Mouse (Mus musculus) kidney, postnatal 14 days (tissue): ENCODE results near the gene Urb2.
"Not testable (repeated sequence)": the region's sequence is repeated elsewhere in the genome, so short reads cannot be mapped to it uniquely, and the experiment has no call there.

Source experiments
- DNase-seq: peaks from one replicate; pipeline ENCODE4 v3.0.0; 2022; ENCODE audit warnings: mixed read lengths

Gene Urb2

GRCm38 (mm10) chr8:124019782-124020181 is 1.5 kb upstream of the Urb2 start:
- DNase-seq, result peak; percentile 21

GRCm38 (mm10) chr8:124020439-124021236 is 670 bp upstream of the Urb2 start:
- DNase-seq, result no peak

GRCm38 (mm10) chr8:124026265-124026664 is 5.0 kb downstream of the Urb2 start:
- DNase-seq, result not testable (repeated sequence)

DNA sequence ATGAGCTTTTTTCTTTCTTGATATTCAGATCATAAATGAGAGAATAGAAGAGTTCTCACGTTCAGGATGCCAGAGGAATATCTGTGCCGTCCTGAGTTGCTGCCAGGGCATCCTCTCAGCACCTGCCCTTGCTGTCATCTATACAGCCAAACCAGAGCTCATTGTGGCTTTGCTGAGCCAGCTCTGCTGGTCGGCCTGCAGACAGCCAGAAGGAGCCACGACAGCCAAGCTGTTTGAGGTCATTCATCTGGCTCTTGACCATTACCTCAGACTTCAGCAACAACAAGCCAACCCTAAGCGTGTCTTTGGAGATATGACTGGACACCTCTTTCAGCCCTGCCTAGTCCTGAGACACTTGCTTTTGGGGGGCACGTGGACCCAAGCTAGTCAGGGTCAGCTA is 6.5 kb downstream of the Urb2 start:
- DNase-seq, result no peak

GRCm38 (mm10) chr8:124033400-124033799 is 12.1 kb downstream of the Urb2 start:
- DNase-seq, result no peak

DNA sequence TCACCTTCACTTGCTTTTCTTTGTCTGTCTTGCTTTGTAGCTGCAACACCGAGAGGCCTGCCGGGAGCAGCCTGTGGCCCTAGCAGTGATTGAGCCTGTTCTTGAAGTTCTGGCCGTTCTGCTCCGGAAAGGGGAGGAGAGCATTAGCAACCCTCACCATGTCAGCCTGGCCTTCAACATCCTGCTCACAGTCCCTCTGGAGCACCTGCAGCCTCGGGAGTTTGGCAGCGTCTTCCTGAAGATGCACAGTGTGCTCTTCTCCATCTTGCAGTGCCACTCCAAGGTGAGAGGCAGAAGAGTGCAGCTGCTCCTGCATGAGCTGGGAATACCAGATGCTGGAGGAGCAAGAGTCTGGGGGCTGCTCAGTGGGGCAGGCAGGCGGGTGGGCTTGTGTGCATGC is 16.8 kb downstream of the Urb2 start:
- DNase-seq, result no peak

DNA sequence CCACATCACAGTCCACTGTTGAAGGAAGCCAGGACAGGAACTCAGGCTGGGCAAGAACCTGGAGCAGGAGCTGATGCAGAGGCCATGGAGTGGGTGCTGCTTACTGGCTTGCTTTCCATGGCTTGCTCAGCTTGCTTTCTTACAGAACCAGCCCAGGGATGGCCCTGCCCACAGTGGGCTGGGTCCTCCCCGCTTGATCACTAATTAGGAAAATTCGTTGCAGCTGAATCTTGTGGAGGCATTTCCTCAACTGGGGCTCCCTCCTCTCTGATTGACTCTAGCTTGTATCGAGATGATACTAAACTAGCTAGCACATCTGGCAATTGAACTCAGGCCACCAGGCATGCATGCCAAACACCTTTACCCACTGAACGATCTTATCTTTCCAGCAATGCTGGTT is 18.0 kb downstream of the Urb2 start:
- DNase-seq, result no peak

- DNase-seq, result no peak
These were observed 20.9 kb downstream of the Urb2 start for GRCm38 (mm10) chr8:124042201-124042600.

GRCm38 (mm10) chr8:124044421-124044820 is 23.1 kb downstream of the Urb2 start:
- DNase-seq, result no peak

GRCm38 (mm10) chr8:124044931-124045330 is 23.6 kb downstream of the Urb2 start:
- DNase-seq, result no peak

DNA sequence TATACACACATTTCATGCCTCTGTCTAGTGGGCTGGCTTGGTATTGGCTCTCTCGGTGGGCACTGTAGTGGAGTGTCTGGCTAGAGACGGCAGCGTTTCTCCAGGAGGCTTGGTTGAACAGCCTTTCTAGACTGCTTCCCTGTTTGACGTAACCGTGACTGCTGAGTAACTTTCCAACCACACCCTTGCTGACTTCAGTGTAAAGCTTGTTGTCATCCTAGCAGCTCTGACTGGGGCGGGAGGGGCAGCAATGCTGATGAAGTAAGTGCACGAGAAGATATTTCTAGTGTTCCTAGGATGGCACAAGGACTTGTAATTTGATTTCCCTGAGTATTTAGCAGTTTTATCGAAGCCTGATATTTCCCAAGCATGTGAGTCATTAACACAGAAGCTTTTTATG is 24.5 kb downstream of the Urb2 start:
- DNase-seq, result no peak

DNA sequence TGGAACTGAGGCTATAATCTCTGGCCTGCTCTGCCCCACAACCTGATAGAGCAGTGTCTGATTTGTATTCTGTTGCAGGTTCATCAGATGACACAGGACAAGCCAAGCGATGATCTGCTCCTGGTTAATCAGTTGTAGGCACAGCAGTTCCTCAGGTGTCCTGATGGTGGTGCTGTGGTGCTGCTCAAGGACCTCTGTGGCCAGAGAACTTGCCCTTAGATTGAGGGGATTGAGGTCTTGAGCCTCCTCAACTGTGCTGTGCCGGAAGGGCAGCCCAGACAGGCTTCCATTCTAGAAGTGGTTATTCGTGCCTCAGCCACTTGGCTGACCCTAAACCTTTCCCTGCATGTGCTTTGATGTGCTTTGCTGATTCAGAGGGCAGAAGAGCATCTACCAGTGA is 30.8 kb downstream of the Urb2 start:
- peak; percentile 74 for DNase-seq

DNA sequence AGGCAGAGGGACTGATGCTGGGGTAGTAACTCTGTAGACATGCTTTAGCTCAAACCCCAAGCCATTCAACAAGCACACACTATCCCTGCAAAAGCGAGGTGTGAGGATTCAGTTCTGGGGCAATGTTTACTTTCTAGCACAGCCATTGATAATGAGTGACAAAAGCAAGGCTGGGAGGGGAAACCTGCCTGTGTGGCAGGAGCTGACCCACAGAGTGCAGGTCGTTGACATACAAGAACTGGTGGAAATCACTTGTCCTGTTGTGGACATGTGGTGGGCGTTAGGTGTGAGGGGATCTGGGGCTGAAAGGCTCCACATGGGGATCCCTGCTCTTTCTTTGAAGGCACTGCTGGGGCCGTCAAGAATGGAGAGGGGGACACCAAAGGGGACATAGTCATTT is 31.3 kb downstream of the Urb2 start:
- DNase-seq, result no peak

GRCm38 (mm10) chr8:124056832-124057655 is 35.7 kb downstream of the Urb2 start:
- no peak for DNase-seq

GRCm38 (mm10) chr8:124066325-124067058 is 45.2 kb downstream of the Urb2 start:
- peak; percentile 54 for DNase-seq

DNA sequence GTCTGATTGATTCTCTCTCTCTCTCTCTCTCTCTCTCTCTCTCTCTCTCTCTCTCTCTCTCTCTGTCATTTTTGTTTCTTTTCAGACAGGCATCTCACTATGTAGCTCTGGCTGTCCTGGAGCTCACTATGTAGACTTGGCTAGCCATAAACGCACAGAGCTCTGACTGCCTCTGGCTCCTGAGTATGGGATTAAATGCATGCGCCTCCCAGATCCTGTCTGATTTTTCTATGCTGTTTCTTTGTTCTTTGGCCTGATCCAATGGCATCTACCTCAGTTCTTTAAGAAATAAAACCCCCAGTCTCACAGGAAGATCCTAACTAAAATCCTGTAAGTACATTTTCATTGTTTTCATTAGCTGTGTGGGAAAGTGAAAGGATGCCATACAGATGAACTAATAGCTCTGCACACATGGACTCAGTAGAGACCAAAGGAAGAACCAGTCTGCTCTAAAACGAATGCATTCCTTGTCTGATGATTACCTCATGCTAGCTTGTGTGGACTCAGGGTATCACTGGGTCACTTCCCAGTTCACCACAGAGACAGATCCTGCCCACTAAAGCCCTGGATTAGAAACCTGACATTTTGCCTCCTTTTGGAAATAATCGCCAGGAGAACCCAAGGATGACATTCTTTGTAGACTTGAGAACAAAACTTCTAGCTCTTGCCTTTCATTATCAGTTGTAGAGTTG is 45.9 kb downstream of the Urb2 start:
- DNase-seq, result no peak

DNA sequence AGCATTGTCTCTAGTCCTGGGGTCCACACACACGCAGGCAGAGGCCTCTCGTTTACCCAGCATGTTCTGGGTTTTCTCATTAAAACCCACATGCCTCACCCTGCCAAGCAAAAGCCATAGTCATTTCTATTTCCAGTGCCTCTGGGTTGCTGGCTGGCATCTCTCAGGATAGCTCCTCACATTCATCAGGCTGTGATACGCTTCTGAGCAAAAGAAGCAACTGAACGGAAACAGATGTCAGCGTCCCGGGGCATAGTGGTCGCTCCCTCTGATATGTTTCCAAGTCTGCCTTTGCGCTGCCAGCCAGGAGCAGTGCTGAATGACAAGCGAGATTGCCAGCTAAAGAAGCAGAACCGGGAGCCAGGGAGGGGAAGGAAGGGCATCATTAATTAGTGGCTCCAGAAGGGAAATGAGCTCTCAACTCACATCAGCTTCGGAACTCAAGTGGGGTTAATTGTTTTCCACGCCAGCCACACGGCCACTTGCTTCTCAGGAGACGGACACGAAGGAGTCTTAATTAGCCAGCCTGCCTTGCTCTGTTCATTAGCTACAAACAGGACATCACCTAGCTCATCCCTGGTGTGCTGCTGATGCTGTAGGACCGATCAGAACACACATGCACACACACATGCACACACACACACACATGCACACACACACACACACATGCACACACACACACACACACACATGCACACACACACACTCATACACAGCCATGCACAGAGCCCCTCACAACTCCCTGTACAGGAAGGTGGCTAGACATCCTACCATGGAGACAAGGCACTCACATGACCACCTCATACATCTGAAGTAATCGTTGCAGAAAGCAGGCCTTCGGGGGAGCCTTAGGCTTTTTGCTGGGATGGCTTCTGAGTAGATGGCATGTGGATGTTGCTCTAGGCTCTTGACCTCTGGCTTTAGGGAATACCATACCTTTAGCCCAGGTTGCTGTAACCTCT is 49.3 kb downstream of the Urb2 start:
- peak; percentile 46 for DNase-seq

DNA sequence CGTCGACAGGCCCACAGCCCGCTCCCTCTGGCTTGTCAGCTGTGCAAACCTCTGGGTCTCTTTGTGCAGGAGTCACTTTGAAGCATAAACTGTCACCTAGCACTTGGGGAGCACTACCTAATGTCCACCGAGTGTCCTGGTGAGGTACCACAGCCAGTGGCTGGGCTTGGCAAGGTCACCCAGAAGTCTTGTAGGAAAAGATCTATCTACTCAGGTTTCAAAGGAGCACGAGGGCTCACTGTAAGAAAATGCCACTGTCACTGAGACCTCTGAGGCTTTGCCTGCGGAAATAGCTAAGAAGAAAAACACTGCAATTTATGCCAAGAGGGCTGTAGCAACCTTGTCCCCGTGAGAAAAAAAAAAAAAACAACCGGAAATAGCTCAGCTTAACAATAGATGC is 54.7 kb downstream of the Urb2 start:
- no peak for DNase-seq

DNA sequence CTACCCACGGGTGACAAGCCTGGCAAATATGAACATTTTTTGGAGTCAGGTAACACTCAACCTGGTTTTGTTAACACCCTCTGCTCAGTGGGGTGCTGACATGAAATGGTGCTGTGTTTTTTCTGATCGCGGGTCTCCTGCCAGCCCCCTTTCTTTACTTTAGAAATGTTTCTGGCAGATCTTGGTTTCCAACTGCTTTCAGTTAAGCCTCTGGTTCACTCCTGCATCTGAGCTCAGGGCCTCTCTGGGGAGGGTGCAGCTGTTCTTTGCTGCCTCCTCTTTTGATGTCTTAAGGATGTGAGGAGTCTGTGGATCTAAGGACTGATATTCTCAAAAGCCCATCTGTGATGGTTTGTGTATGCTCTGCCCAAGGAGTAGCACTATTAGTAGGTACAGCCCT is 55.1 kb downstream of the Urb2 start:
- no peak for DNase-seq

GRCm38 (mm10) chr8:124077377-124077776 is 56.1 kb downstream of the Urb2 start:
- DNase-seq, result no peak

DNA sequence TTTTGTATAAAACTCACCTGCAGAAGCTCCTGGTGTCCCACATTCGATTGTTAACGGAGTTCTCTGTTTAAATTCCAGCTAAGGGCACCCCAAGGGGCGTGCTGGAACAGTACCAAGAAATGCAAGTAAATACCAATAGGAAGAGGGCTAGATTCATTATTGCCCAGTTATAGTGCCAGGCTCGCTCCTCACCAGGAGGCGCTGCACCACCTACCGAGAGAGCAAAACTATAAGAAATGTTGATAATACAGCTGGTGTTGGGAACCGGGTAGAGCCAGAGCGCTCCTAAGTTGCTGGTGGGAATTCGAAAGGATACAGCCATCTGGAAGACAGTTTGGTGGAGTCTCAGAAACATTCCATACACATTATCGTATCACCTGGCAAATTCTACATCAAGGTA is 56.7 kb downstream of the Urb2 start:
- DNase-seq, result no peak

- DNase-seq, result no peak
These were observed 57.7 kb downstream of the Urb2 start for GRCm38 (mm10) chr8:124078969-124079368.
